Mouse (Mus musculus) heart, adult 2 months (tissue): ENCODE data around the gene Eif4a1.

Source experiments
- CTCF ChIP-seq: fragments of 200-600 bp; IDR thresholded peaks from 2 replicates; pipeline ENCODE4 v1.8.1; 2022; ENCODE audit warnings: antibody characterized with exemption, mild to moderate bottlenecking, moderate library complexity
- EP300 ChIP-seq: fragments of 200-500 bp; IDR thresholded peaks from 2 replicates; pipeline ENCODE4 v1.6.1; 2011; ENCODE audit warnings: low read depth, low read length, control low read depth; ENCODE audit not compliant: insufficient read depth

GRCm38 (mm10) chr11:69720852-69721251, 48.6 kb upstream of the Eif4a1 start:
- TF ChIP-seq EP300 (no peak), CTCF (no peak)
